27 mouse cellular contexts compared by ENCODE assay signal in the genomic region with DNA sequence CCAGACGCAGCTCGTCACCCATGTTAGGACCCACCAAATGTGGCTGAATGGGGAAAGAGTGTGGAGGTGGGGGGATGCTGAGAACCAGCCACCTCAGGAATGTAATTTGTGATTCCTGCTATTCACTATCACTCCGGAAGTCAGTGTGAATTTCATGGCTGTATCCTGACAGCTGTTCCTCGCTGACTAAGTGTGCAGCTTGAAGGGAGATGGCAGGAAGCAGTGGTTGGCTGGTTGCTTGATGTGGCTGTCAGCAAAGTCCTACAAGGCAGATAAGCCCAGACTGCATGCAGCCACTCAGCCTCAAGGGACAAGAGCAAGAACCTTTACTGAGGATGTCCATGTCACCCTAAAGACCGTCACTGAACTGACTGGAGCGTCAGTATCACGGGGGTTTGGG.
DNase-seq lines count a peak whose midpoint lies in the region; ATAC-seq and TF ChIP-seq lines count a peak whose summit lies in the region.
"Had no signal": no experiment of that assay in that cellular context is flagged by ENCODE, and none has a peak within 500 bp of the region (broad histone marks: within the 10 kb centered on the region; RNA-seq: fewer than 3 reads in every experiment).

No protein-coding gene starts in this region.

- H3K4me1 ChIP-seq in heart, embryonic 11.5 days (ENCODE audit: control insufficient read depth, insufficient read depth, low read length) = peaks cover 17% of the 10 kb centered on the region
- H3K4me1 ChIP-seq in lung, embryonic 14.5 days (ENCODE audit: insufficient read depth) = no peaks in the 10 kb centered on the region
- H3K4me1 ChIP-seq in lung, adult 2 months (ENCODE audit: control insufficient read depth, insufficient read depth, low read length) = no peaks in the 10 kb centered on the region
- H3K4me1 ChIP-seq in heart, embryonic 16.5 days (ENCODE audit: control insufficient read depth, insufficient read depth, low read length) = peaks cover 22% of the 10 kb centered on the region

- 18% methylated on average over 7 of the region's 7 CpGs for WGBS in heart, embryonic 11.5 days (ENCODE audit: insufficient replicate concordance)
- 51% methylated on average over 7 of the region's 7 CpGs for WGBS in lung, embryonic 14.5 days
- WGBS in lung, adult 2 months = 66% methylated on average over 7 of the region's 7 CpGs
- whole genome bisulfite sequencing in heart, embryonic 16.5 days = 25% methylated on average over 7 of the region's 7 CpGs

- no peaks in the 10 kb centered on the region for H3K27me3 ChIP-seq in heart, embryonic 11.5 days (ENCODE audit: control insufficient read depth, insufficient read depth, low read length)
- H3K27me3 ChIP-seq in lung, embryonic 14.5 days (ENCODE audit: insufficient read depth, low read length) = no peaks in the 10 kb centered on the region
- no peaks in the 10 kb centered on the region for H3K27me3 ChIP-seq in heart, embryonic 16.5 days (ENCODE audit: control insufficient read depth, insufficient read depth, low read length)
- H3K27me3 ChIP-seq in myocyte (ENCODE audit: control insufficient read depth, insufficient read depth, insufficient read length) = no peaks in the 10 kb centered on the region
- H3K27me3 ChIP-seq: CH12.LX; hindbrain, embryonic 13.5 days; midbrain, embryonic 15.5 days; neural tube, embryonic 12.5 days had no signal

- peak; percentile 59; the same call in 1 of the 2 replicates for ATAC-seq in heart, embryonic 11.5 days (replicated peaks; ENCODE audit: insufficient number of reproducible peaks, low FRiP score, low TSS enrichment)
- no peak; the same call in 1 of the 2 replicates for ATAC-seq in lung, embryonic 14.5 days (ENCODE audit: insufficient read depth)
- ATAC-seq in heart, embryonic 16.5 days (replicated peaks; ENCODE audit: extremely low read depth, insufficient read depth, low FRiP score) = peak; percentile 70; the same call in 1 of the 2 replicates
- no peak for ATAC-seq in monocyte, adult 5-6 weeks (replicated peaks; ENCODE audit: insufficient number of reproducible peaks, low FRiP score, low TSS enrichment, poor library complexity, severe bottlenecking)
- ATAC-seq: activated CD4-positive, CD25-positive, alpha-beta regulatory T cell, adult 4 months; forebrain, embryonic 14.5 days; intestine, embryonic 16.5 days; lung, postnatal 0 days; midbrain, embryonic 15.5 days had no signal

- no peak for TF ChIP-seq CTCF in lung, embryonic 14.5 days (IDR thresholded peaks at IDR 0.05; ENCODE audit: low read depth)
- no peak for TF ChIP-seq CTCF in lung, adult 2 months (IDR thresholded peaks at IDR 0.05; ENCODE audit: insufficient read depth, low read length)

- H3K36me3 ChIP-seq in heart, embryonic 11.5 days (ENCODE audit: control insufficient read depth, insufficient read depth, low read length) = no peaks in the 10 kb centered on the region
- H3K36me3 ChIP-seq in lung, embryonic 14.5 days (ENCODE audit: insufficient read depth) = no peaks in the 10 kb centered on the region
- H3K36me3 ChIP-seq in heart, embryonic 16.5 days (ENCODE audit: control insufficient read depth, insufficient read depth) = no peaks in the 10 kb centered on the region; the same call in none of the 2 replicates
- H3K36me3 ChIP-seq in myocyte (ENCODE audit: control insufficient read depth, insufficient read depth) = no peaks in the 10 kb centered on the region
- H3K36me3 ChIP-seq: hindbrain, embryonic 13.5 days; midbrain, embryonic 10.5 days; midbrain, embryonic 15.5 days; neural tube, embryonic 12.5 days had no signal

- H3ac ChIP-seq in myocyte (ENCODE audit: control insufficient read depth, insufficient read length) = no peak overlapping the region

- H3K79me2 ChIP-seq in myocyte (ENCODE audit: control insufficient read depth, insufficient read depth) = no peaks in the 10 kb centered on the region

- H3K27ac ChIP-seq in heart, embryonic 11.5 days (ENCODE audit: low read depth, low read length) = peak overlapping the region; percentile 46; the same call in 1 of the 2 replicates
- H3K27ac ChIP-seq in lung, embryonic 14.5 days (ENCODE audit: low read depth) = no peak overlapping the region
- H3K27ac ChIP-seq in heart, embryonic 16.5 days (ENCODE audit: low read length) = no peak overlapping the region
- H3K27ac ChIP-seq: hindbrain, embryonic 13.5 days; midbrain, embryonic 10.5 days; midbrain, embryonic 15.5 days; neural tube, embryonic 12.5 days had no signal

- no peak overlapping the region for H3K4me3 ChIP-seq in heart, embryonic 11.5 days (ENCODE audit: low read depth, low read length)
- no peak overlapping the region for H3K4me3 ChIP-seq in lung, embryonic 14.5 days (ENCODE audit: low read depth, low read length)
- no peak overlapping the region for H3K4me3 ChIP-seq in lung, adult 2 months (replicated peaks; ENCODE audit: extremely low read depth, low read depth, low read length)
- no peak overlapping the region for H3K4me3 ChIP-seq in heart, embryonic 16.5 days (ENCODE audit: low read length)
- H3K4me3 ChIP-seq in myocyte = no peak overlapping the region
- H3K4me3 ChIP-seq: hindbrain, embryonic 13.5 days; midbrain, embryonic 10.5 days; midbrain, embryonic 15.5 days; neural tube, embryonic 12.5 days had no signal

- intact Hi-C loops in heart, postnatal 36 days (cut with DNase I) = no loop called here

- H3K9ac ChIP-seq in heart, embryonic 11.5 days (ENCODE audit: low read depth, low read length) = no peak overlapping the region
- no peak overlapping the region for H3K9ac ChIP-seq in lung, embryonic 14.5 days
- no peak overlapping the region for H3K9ac ChIP-seq in heart, embryonic 16.5 days (ENCODE audit: low read length)
- H3K9ac ChIP-seq: hindbrain, embryonic 13.5 days; midbrain, embryonic 15.5 days; neural tube, embryonic 12.5 days had no signal

- no peaks in the 10 kb centered on the region for H3K9me3 ChIP-seq in heart, embryonic 11.5 days (replicated peaks; ENCODE audit: control insufficient read depth, low read length)
- no peaks in the 10 kb centered on the region for H3K9me3 ChIP-seq in lung, embryonic 14.5 days (ENCODE audit: low read depth, low read length)
- no peaks in the 10 kb centered on the region for H3K9me3 ChIP-seq in heart, embryonic 16.5 days (replicated peaks; ENCODE audit: control insufficient read depth, low read length)
- H3K9me3 ChIP-seq: hindbrain, embryonic 13.5 days; midbrain, embryonic 10.5 days; midbrain, embryonic 15.5 days; neural tube, embryonic 12.5 days had no signal

- no peak for DNase-seq in heart, postnatal 36 days
- peak; percentile 17 for DNase-seq in lung, embryonic 14.5 days
- no peak for DNase-seq in lung, adult 2 months
- DNase-seq: B cell, adult 2 months; cerebellum, adult 2 months; cerebellum, postnatal 14 days; gastrocnemius, postnatal 14 days; kidney, adult 8-10 months; kidney, postnatal 14 days; layer of hippocampus, adult 9-11 months; lung, postnatal 4 days; right cerebral cortex, adult 18-20 months; spleen, adult 18-20 months; thymus, postnatal 14 days had no signal

- H3K4me2 ChIP-seq in heart, embryonic 11.5 days = peak overlapping the region; percentile 27
- no peak overlapping the region for H3K4me2 ChIP-seq in lung, embryonic 14.5 days
- H3K4me2 ChIP-seq in heart, embryonic 16.5 days (ENCODE audit: low read depth, low read length) = peak overlapping the region; percentile 31; the same call in 1 of the 2 replicates
- H3K4me2 ChIP-seq in myocyte (ENCODE audit: low read depth) = peak overlapping the region; percentile 46
- H3K4me2 ChIP-seq: hindbrain, embryonic 13.5 days; midbrain, embryonic 15.5 days; neural tube, embryonic 12.5 days had no signal

- TF ChIP-seq POLR2A in lung, adult 2 months (IDR thresholded peaks at IDR 0.05; ENCODE audit: borderline replicate concordance, extremely low read depth, low read depth, low read length) = no peak
- no peak for TF ChIP-seq POLR2A in myocyte (IDR thresholded peaks at IDR 0.05; ENCODE audit: insufficient read length, low read depth)

TF ChIP-seq in myocyte, 11 proteins besides CTCF, POLR2A, EP300 and RAD21:
- peak; percentile 54 to 90 (median 56) for TF ChIP-seq MYOG (IDR thresholded peaks at IDR 0.05; ENCODE audit: control insufficient read depth in 1 of 3, insufficient read depth in 1 of 3, insufficient read length in 2 of 3, low read depth in 2 of 3)
- peak in 2 of 3 experiments; percentile 93 to 98 for TF ChIP-seq MYOD1 (IDR thresholded peaks at IDR 0.05; ENCODE audit: control insufficient read depth in 1 of 3, insufficient read length in 2 of 3, low read depth in 2 of 3)
- no peak for TF ChIP-seq MAX (IDR thresholded peaks at IDR 0.05; ENCODE audit: low read depth)
- TF ChIP-seq SRF (IDR thresholded peaks at IDR 0.05; ENCODE audit: control insufficient read depth, insufficient read length, low read depth) = no peak
- TF ChIP-seq POLR2AphosphoS2 (IDR thresholded peaks at IDR 0.05; ENCODE audit: insufficient read length, low read depth) = no peak
- TF ChIP-seq CEBPB (IDR thresholded peaks at IDR 0.05; ENCODE audit: insufficient read depth, poor library complexity, severe bottlenecking) = no peak
- no peak for TF ChIP-seq USF1 (IDR thresholded peaks at IDR 0.05; ENCODE audit: low read depth)
- TF ChIP-seq TCF3 (IDR thresholded peaks at IDR 0.05; ENCODE audit: insufficient read length, low read depth) = no peak
- TF ChIP-seq TCF12 (IDR thresholded peaks at IDR 0.05; ENCODE audit: insufficient read depth, poor library complexity, severe bottlenecking) = no peak
- no peak for TF ChIP-seq REST (IDR thresholded peaks at IDR 0.05; ENCODE audit: insufficient read depth, insufficient read length)
- TF ChIP-seq E2F4 (IDR thresholded peaks at IDR 0.05; ENCODE audit: insufficient read depth) = no peak

Comparison
In these comparisons a context has a peak if more than half of its experiments do, and no peak if none do; other contexts are left out.
1. ATAC-seq: peak in heart, embryonic 11.5 days (single experiment) and heart, embryonic 16.5 days (single experiment); none in lung, embryonic 14.5 days (single experiment) and monocyte, adult 5-6 weeks (single experiment).